Comparison of ENCODE assay signal across 25 mouse cellular contexts in genomic region chr13:100203319-100203718, GRCm38 (mm10).
"Had no signal": no experiment of that assay in that cellular context is flagged by ENCODE, and none has a peak within 500 bp of the region (broad histone marks: within the 10 kb centered on the region; RNA-seq: fewer than 3 reads in every experiment).

No protein-coding gene starts in this region.

- H3K27me3 ChIP-seq: limb, embryonic 13.5 days; liver, embryonic 15.5 days; midbrain, embryonic 15.5 days; neural tube, embryonic 13.5 days; stomach, embryonic 15.5 days had no signal

- H3K9me3 ChIP-seq: limb, embryonic 10.5 days; limb, embryonic 13.5 days; liver, embryonic 15.5 days; midbrain, embryonic 15.5 days; neural tube, embryonic 13.5 days; stomach, embryonic 15.5 days had no signal

- H3K36me3 ChIP-seq: limb, embryonic 10.5 days; limb, embryonic 13.5 days; liver, embryonic 15.5 days; midbrain, embryonic 15.5 days; neural tube, embryonic 13.5 days; stomach, embryonic 15.5 days had no signal

- H3K9ac ChIP-seq: limb, embryonic 13.5 days; liver, embryonic 15.5 days; lung, embryonic 14.5 days; midbrain, embryonic 15.5 days; neural tube, embryonic 13.5 days; stomach, embryonic 15.5 days had no signal

- ATAC-seq: inflammation-experienced regulatory T-cells, adult 6 months; lung, postnatal 0 days; midbrain, embryonic 15.5 days had no signal

- DNase-seq: kidney, adult 18-20 months; kidney, adult 9 months; kidney, postnatal 14 days; kidney, postnatal 4 days; layer of hippocampus, adult 9-11 months; liver; lung, embryonic 14.5 days; retina, postnatal 1 day; right cerebral cortex, postnatal 25 days; spleen, adult 18-20 months; thymus, adult 18-20 months; thymus, postnatal 14 days; thymus, postnatal 4 days had no signal

- H3K27ac ChIP-seq: layer of hippocampus, adult 2 months; limb, embryonic 10.5 days; limb, embryonic 13.5 days; liver, embryonic 15.5 days; macrophage; midbrain, embryonic 15.5 days; neural tube, embryonic 13.5 days; stomach, embryonic 15.5 days had no signal

- H3K4me2 ChIP-seq: limb, embryonic 13.5 days; liver, embryonic 15.5 days; lung, embryonic 14.5 days; midbrain, embryonic 11.5 days; midbrain, embryonic 15.5 days; neural tube, embryonic 13.5 days; stomach, embryonic 15.5 days had no signal

- H3K4me3 ChIP-seq: layer of hippocampus, adult 2 months; limb, embryonic 10.5 days; limb, embryonic 13.5 days; liver, embryonic 15.5 days; midbrain, embryonic 15.5 days; myocyte; neural tube, embryonic 13.5 days; stomach, embryonic 15.5 days had no signal

- H3K4me1 ChIP-seq: limb, embryonic 10.5 days; limb, embryonic 13.5 days; midbrain, embryonic 15.5 days; neural tube, embryonic 13.5 days; stomach, embryonic 15.5 days had no signal
